Mouse (Mus musculus): ENCODE results near the gene Tmem176b.
A peak's percentile ranks its signal among the peaks of the same experiment; 100 is the strongest.
"Not testable (repeated sequence)": the region's sequence is repeated elsewhere in the genome, so short reads cannot be mapped to it uniquely, and the experiment has no call there.

Gene Tmem176b

GRCm38 (mm10) chr6:48842111-48842842 is 981 bp upstream of the Tmem176b start:
- DNase-seq (ENCODE audit: low read depth, low spot score) = no peak

- peak; percentile 30 for DNase-seq (ENCODE audit: low read depth, low spot score)
These were observed 826 bp downstream of the Tmem176b start, which contains the start of gene Tmem176a for GRCm38 (mm10) chr6:48840371-48840969. Gene Tmem176a (plus strand): TSS chr6:48840919.

- no peak for DNase-seq (ENCODE audit: low read depth, low spot score)
These were observed 2.8 kb downstream of the Tmem176b start for GRCm38 (mm10) chr6:48838321-48839080.

GRCm38 (mm10) chr6:48837516-48837915 is 3.8 kb downstream of the Tmem176b start:
- no peak for DNase-seq (ENCODE audit: low read depth, low spot score)

GRCm38 (mm10) chr6:48836146-48836545 is 5.2 kb downstream of the Tmem176b start:
- no peak for DNase-seq (ENCODE audit: low read depth, low spot score)

- DNase-seq (ENCODE audit: low read depth, low spot score) = no peak
These were observed 6.1 kb downstream of the Tmem176b start for GRCm38 (mm10) chr6:48835241-48835640.

- no peak for DNase-seq (ENCODE audit: low read depth, low spot score)
These were observed 7.8 kb downstream of the Tmem176b start for GRCm38 (mm10) chr6:48833515-48833914.

GRCm38 (mm10) chr6:48832426-48832825 is 8.9 kb downstream of the Tmem176b start:
- no peak for DNase-seq (ENCODE audit: low read depth, low spot score)

- no peak for DNase-seq (ENCODE audit: low read depth, low spot score)
These were observed 10.2 kb downstream of the Tmem176b start for GRCm38 (mm10) chr6:48831141-48831540.

- DNase-seq (ENCODE audit: low read depth, low spot score) = no peak
These were observed 11.1 kb downstream of the Tmem176b start for GRCm38 (mm10) chr6:48830241-48830640.

GRCm38 (mm10) chr6:48829651-48830050 is 11.6 kb downstream of the Tmem176b start:
- DNase-seq (ENCODE audit: low read depth, low spot score) = no peak

GRCm38 (mm10) chr6:48828976-48829375 is 12.3 kb downstream of the Tmem176b start:
- DNase-seq (ENCODE audit: low read depth, low spot score) = no peak

- peak; percentile 30 for DNase-seq (ENCODE audit: low read depth, low spot score)
These were observed 16.3 kb downstream of the Tmem176b start for GRCm38 (mm10) chr6:48825016-48825415.

GRCm38 (mm10) chr6:48821991-48822785 is 19.1 kb downstream of the Tmem176b start:
- DNase-seq (ENCODE audit: low read depth, low spot score) = not testable (repeated sequence)

- peak; percentile 66 for DNase-seq (ENCODE audit: low read depth, low spot score)
These were observed 23.5 kb downstream of the Tmem176b start for GRCm38 (mm10) chr6:48817815-48818214.

- no peak for DNase-seq (ENCODE audit: low read depth, low spot score)
These were observed 26.3 kb downstream of the Tmem176b start for GRCm38 (mm10) chr6:48815013-48815412.

- no peak for DNase-seq (ENCODE audit: low read depth, low spot score)
These were observed 31.6 kb downstream of the Tmem176b start for GRCm38 (mm10) chr6:48809494-48810219.

GRCm38 (mm10) chr6:48806746-48807145 is 34.5 kb downstream of the Tmem176b start:
- no peak for DNase-seq (ENCODE audit: low read depth, low spot score)

- DNase-seq (ENCODE audit: low read depth, low spot score) = no peak
These were observed 37.0 kb downstream of the Tmem176b start for GRCm38 (mm10) chr6:48804346-48804745.

- DNase-seq (ENCODE audit: low read depth, low spot score) = no peak
These were observed 37.8 kb downstream of the Tmem176b start for GRCm38 (mm10) chr6:48803406-48804051.
